8 mouse cellular contexts compared by ENCODE assay signal in genomic region chr1:152678451-152678850, GRCm38 (mm10).
A peak's percentile ranks its signal among the peaks of the same experiment; 100 is the strongest.
DNase-seq lines count a peak whose midpoint lies in the region; ATAC-seq and TF ChIP-seq lines count a peak whose summit lies in the region.

No protein-coding gene starts in this region.

- TF ChIP-seq POLR2A in heart, adult 2 months (IDR thresholded peaks at IDR 0.05; ENCODE audit: insufficient read depth, low read depth, low read length), result no peak

- H3K9me3 ChIP-seq in kidney, postnatal 0 days (replicated peaks; ENCODE audit: low read length), result no peaks in the 10 kb centered on the region
- H3K9me3 ChIP-seq in hindbrain, embryonic 14.5 days (ENCODE audit: control insufficient read depth, low read length), result no peaks in the 10 kb centered on the region

- TF ChIP-seq CTCF in heart, adult 2 months (IDR thresholded peaks at IDR 0.05), result peak; percentile 68
- peak; percentile 65 for TF ChIP-seq CTCF in kidney, postnatal 0 days (IDR thresholded peaks at IDR 0.05; ENCODE audit: low read depth)

- peak; percentile 17 to 59 for DNase-seq in heart, adult 2 months
- no peak for DNase-seq in heart, adult 9 months (ENCODE audit: low spot score in 2 of 2)
- DNase-seq in R1 (ENCODE audit: low read depth, low spot score), result peak; percentile 42
- peak; percentile 36 for DNase-seq in kidney, postnatal 0 days (ENCODE audit: low spot score)
- peak; percentile 32 to 34 for DNase-seq in spleen, postnatal 36 days (ENCODE audit: low spot score in 2 of 2)
- DNase-seq in hindbrain, embryonic 14.5 days (ENCODE audit: low spot score), result no peak
- DNase-seq in urinary bladder, adult 18-20 months (ENCODE audit: low spot score in 2 of 2), result no peak
- DNase-seq in adrenal gland, adult 2 months, result no peak

- H3K4me3 ChIP-seq in heart, adult 2 months, result no peak overlapping the region
- H3K4me3 ChIP-seq in kidney, postnatal 0 days (replicated peaks; ENCODE audit: low read depth, low read length), result no peak overlapping the region
- H3K4me3 ChIP-seq in hindbrain, embryonic 14.5 days (replicated peaks; ENCODE audit: low read length), result no peak overlapping the region

- H3K4me1 ChIP-seq in heart, adult 2 months (ENCODE audit: control insufficient read depth, insufficient read depth, low read length), result peaks cover 16% of the 10 kb centered on the region
- H3K4me1 ChIP-seq in kidney, postnatal 0 days (replicated peaks; ENCODE audit: insufficient read depth, low read length), result no peaks in the 10 kb centered on the region
- 0 out of 2 replicates have a peak, but pooled peaks cover 16% of the 10 kb centered on the region for H3K4me1 ChIP-seq in hindbrain, embryonic 14.5 days (replicated peaks; ENCODE audit: control insufficient read depth, insufficient read depth, low read length)

- no peak overlapping the region for H3K4me2 ChIP-seq in kidney, postnatal 0 days (ENCODE audit: low read length)
- H3K4me2 ChIP-seq in hindbrain, embryonic 14.5 days (replicated peaks), result no peak overlapping the region

- intact Hi-C loops in heart, adult 2 months (cut with DNase I), result loop anchor here (1.0 kb wide), 1 partner anchor 153 kb away; no protein-coding TSS in a partner anchor

- no peak overlapping the region for H3K9ac ChIP-seq in heart, adult 2 months (ENCODE audit: low read depth, low read length)
- H3K9ac ChIP-seq in kidney, postnatal 0 days (ENCODE audit: low read depth, low read length), result no peak overlapping the region
- no peak overlapping the region for H3K9ac ChIP-seq in hindbrain, embryonic 14.5 days

- ATAC-seq in kidney, postnatal 0 days (replicated peaks; ENCODE audit: low FRiP score, low read depth), result peak; percentile 42; the same call in 1 of the 2 replicates
- no peak for ATAC-seq in hindbrain, embryonic 14.5 days (ENCODE audit: low FRiP score)

- H3K79me2 ChIP-seq in heart, adult 2 months (replicated peaks; ENCODE audit: control insufficient read depth, insufficient read depth, low read length), result no peaks in the 10 kb centered on the region

- 70% methylated on average over 5 of the region's 5 CpGs for WGBS in heart, adult 2 months
- 40% methylated on average over 5 of the region's 5 CpGs for WGBS in kidney, postnatal 0 days
- 47% methylated on average over 5 of the region's 5 CpGs for WGBS in hindbrain, embryonic 14.5 days

- no peaks in the 10 kb centered on the region for H3K27me3 ChIP-seq in heart, adult 2 months (ENCODE audit: control insufficient read depth, insufficient read depth, low read length)
- no peaks in the 10 kb centered on the region for H3K27me3 ChIP-seq in kidney, postnatal 0 days (ENCODE audit: insufficient read depth, low read length)
- no peaks in the 10 kb centered on the region for H3K27me3 ChIP-seq in hindbrain, embryonic 14.5 days (ENCODE audit: control insufficient read depth, insufficient read depth, low read length)

- H3K36me3 ChIP-seq in heart, adult 2 months (ENCODE audit: control insufficient read depth, insufficient read depth, low read length), result peaks cover 4% of the 10 kb centered on the region; the same call in 1 of the 2 replicates
- H3K36me3 ChIP-seq in kidney, postnatal 0 days (ENCODE audit: insufficient read depth, low read length), result no peaks in the 10 kb centered on the region
- no peaks in the 10 kb centered on the region for H3K36me3 ChIP-seq in hindbrain, embryonic 14.5 days (replicated peaks; ENCODE audit: control insufficient read depth, insufficient read depth)

- 0 out of 2 replicates have a peak, but pooled peaks have one; percentile 25 for TF ChIP-seq EP300 in heart, adult 2 months (IDR thresholded peaks at IDR 0.05; ENCODE audit: insufficient read depth, low read depth, low read length)

- no peak overlapping the region for H3K27ac ChIP-seq in heart, adult 2 months
- peak overlapping the region; percentile 75 for H3K27ac ChIP-seq in kidney, postnatal 0 days
- no peak overlapping the region for H3K27ac ChIP-seq in hindbrain, embryonic 14.5 days

Comparison
In these comparisons a context has a peak if more than half of its experiments do, and no peak if none do; other contexts are left out.
1. DNase-seq: peak in heart, adult 2 months (2 of 2), R1 (single experiment), kidney, postnatal 0 days (single experiment) and spleen, postnatal 36 days (2 of 2); none in heart, adult 9 months (0 of 2), hindbrain, embryonic 14.5 days (single experiment), urinary bladder, adult 18-20 months (0 of 2) and adrenal gland, adult 2 months (single experiment).